Mouse (Mus musculus): ENCODE measurements at regions not wholly inside any gene's neighbourhood (a gene's known extent, or its start where the extent isn't known, plus 50 kb on each side); places are given as distances from the start of the nearest gene placed in this dataset.
"Not testable (repeated sequence)": the region's sequence is repeated elsewhere in the genome, so short reads cannot be mapped to it uniquely, and the experiment has no call there.

- no peak for DNase-seq (ENCODE audit: low read depth in 1 of 2, low spot score in 2 of 2)
Measured at GRCm38 (mm10) chr1:47306961-47307360, 414.3 kb upstream of the Slc39a10 start.

GRCm38 (mm10) chr1:47299311-47299710, 406.7 kb upstream of the Slc39a10 start:
- DNase-seq (ENCODE audit: low read depth in 1 of 2, low spot score in 2 of 2): no peak

- no peak for DNase-seq (ENCODE audit: low read depth in 1 of 2, low spot score in 2 of 2)
Measured at GRCm38 (mm10) chr1:47285639-47286038, 393.0 kb upstream of the Slc39a10 start.

- no peak for DNase-seq (ENCODE audit: low read depth in 1 of 2, low spot score in 2 of 2)
Measured at GRCm38 (mm10) chr1:47278321-47279020, 385.8 kb upstream of the Slc39a10 start.

GRCm38 (mm10) chr1:47277839-47278238, 385.2 kb upstream of the Slc39a10 start:
- no peak for DNase-seq (ENCODE audit: low read depth in 1 of 2, low spot score in 2 of 2)

GRCm38 (mm10) chr1:47272131-47272530, 379.5 kb upstream of the Slc39a10 start:
- DNase-seq (ENCODE audit: low read depth in 1 of 2, low spot score in 2 of 2): no peak

GRCm38 (mm10) chr1:47263611-47264010, 371.0 kb upstream of the Slc39a10 start:
- DNase-seq (ENCODE audit: low read depth in 1 of 2, low spot score in 2 of 2): no peak

- DNase-seq (ENCODE audit: low read depth in 1 of 2, low spot score in 2 of 2): no peak
Measured at GRCm38 (mm10) chr1:47261505-47262130, 369.0 kb upstream of the Slc39a10 start.

- not testable (repeated sequence) for DNase-seq (ENCODE audit: low read depth in 1 of 2, low spot score in 2 of 2)
Measured at GRCm38 (mm10) chr1:47250706-47251105, 358.1 kb upstream of the Slc39a10 start.

GRCm38 (mm10) chr1:47217088-47217487, 324.4 kb upstream of the Slc39a10 start:
- no peak for DNase-seq (ENCODE audit: low read depth in 1 of 2, low spot score in 2 of 2)

- DNase-seq (ENCODE audit: low read depth in 1 of 2, low spot score in 2 of 2): no peak
Measured at GRCm38 (mm10) chr1:47216419-47217002, 323.9 kb upstream of the Slc39a10 start.

GRCm38 (mm10) chr1:47213476-47213875, 320.8 kb upstream of the Slc39a10 start:
- no peak for DNase-seq (ENCODE audit: low read depth in 1 of 2, low spot score in 2 of 2)

- no peak for DNase-seq (ENCODE audit: low read depth in 1 of 2, low spot score in 2 of 2)
Measured at GRCm38 (mm10) chr1:47193001-47193400, 300.3 kb upstream of the Slc39a10 start.

GRCm38 (mm10) chr1:47164417-47164816, 271.8 kb upstream of the Slc39a10 start:
- DNase-seq (ENCODE audit: low read depth in 1 of 2, low spot score in 2 of 2): no peak

GRCm38 (mm10) chr1:47163808-47164410, 271.3 kb upstream of the Slc39a10 start:
- no peak for DNase-seq (ENCODE audit: low read depth in 1 of 2, low spot score in 2 of 2)

GRCm38 (mm10) chr1:47130031-47130430, 237.4 kb upstream of the Slc39a10 start:
- not testable (repeated sequence) for DNase-seq (ENCODE audit: low read depth in 1 of 2, low spot score in 2 of 2)

GRCm38 (mm10) chr1:47119636-47120035, 227.0 kb upstream of the Slc39a10 start:
- no peak for DNase-seq (ENCODE audit: low read depth in 1 of 2, low spot score in 2 of 2)

- DNase-seq (ENCODE audit: low read depth in 1 of 2, low spot score in 2 of 2): not testable (repeated sequence)
Measured at GRCm38 (mm10) chr1:47116681-47117080, 224.0 kb upstream of the Slc39a10 start.

GRCm38 (mm10) chr1:47112494-47112893, 219.8 kb upstream of the Slc39a10 start:
- DNase-seq (ENCODE audit: low read depth in 1 of 2, low spot score in 2 of 2): no peak

GRCm38 (mm10) chr1:47104055-47104454, 211.4 kb upstream of the Slc39a10 start:
- DNase-seq (ENCODE audit: low read depth in 1 of 2, low spot score in 2 of 2): no peak

- DNase-seq (ENCODE audit: low read depth in 1 of 2, low spot score in 2 of 2): no peak
Measured at GRCm38 (mm10) chr1:47103321-47103988, 210.8 kb upstream of the Slc39a10 start.

Measured in monocyte, adult 2 months (primary cell).